Mouse (Mus musculus): Measurements from ENCODE around the gene Edn3. TPM values are rescaled to one million over a fixed set of nuclear protein-coding genes. Genes with fewer than 3 reads are reported as not detected.

Edn3 gene
- polyA plus RNA-seq, 1 experiment from 2014 or later = 13.9 TPM

- ATAC-seq (ENCODE audit: low read depth) (no peak), DNase-seq (ENCODE audit: low spot score) (no peak)
- WGBS = 42% methylated on average over 4 of the region's 4 CpGs
- Histone ChIP-seq H3K4me3 (ENCODE audit: low read depth, low read length) (no peak overlapping the region), H3K4me2 (ENCODE audit: low read depth, low read length) (no peak overlapping the region), H3K9me3 (ENCODE audit: control insufficient read depth, low read length) (no peaks in the 10 kb centered on the region), H3K9ac (ENCODE audit: low read depth, low read length) (no peak overlapping the region), H3K36me3 (ENCODE audit: control insufficient read depth, insufficient read depth, low read length) (no peaks in the 10 kb centered on the region), H3K4me1 (ENCODE audit: control insufficient read depth, insufficient read depth, low read length) (peaks cover 12% of the 10 kb centered on the region; the same call in 1 of the 2 replicates), H3K27ac (replicated peaks; ENCODE audit: low read depth, low read length) (no peak overlapping the region), H3K27me3 (replicated peaks; ENCODE audit: control insufficient read depth, insufficient read depth, low read length) (no peaks in the 10 kb centered on the region)
These were observed 21.6 kb downstream of the Edn3 start for GRCm38 (mm10) chr2:174782016-174782415.

DNA sequence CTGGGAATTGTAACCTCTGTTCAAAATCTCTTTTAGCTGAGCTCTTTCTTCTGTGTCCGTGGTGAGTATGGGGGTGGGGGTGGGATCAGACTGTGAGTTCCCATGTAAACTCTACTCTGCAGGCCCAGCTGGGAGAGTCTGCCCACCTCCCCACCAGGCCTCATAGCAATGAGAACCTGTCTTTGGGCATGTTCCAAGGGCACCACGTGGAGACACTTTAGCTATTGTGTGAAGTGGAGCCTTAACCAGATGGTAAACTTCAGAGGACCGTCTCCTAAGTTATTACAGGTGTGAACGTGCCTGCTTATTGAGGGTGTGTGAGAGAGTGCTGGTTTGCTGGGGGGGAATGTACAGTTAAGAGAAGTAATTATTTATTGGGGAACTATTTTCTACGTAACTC lies 22.5 kb downstream of the Edn3 start:
- WGBS = 24% methylated on average over 5 of the region's 5 CpGs
- peaks cover 12% of the 10 kb centered on the region; the same call in 1 of the 2 replicates for H3K4me1 ChIP-seq (ENCODE audit: control insufficient read depth, insufficient read depth, low read length)
- H3K4me3 ChIP-seq (ENCODE audit: low read depth, low read length) = no peak overlapping the region
- H3K4me2 ChIP-seq (ENCODE audit: low read depth, low read length) = no peak overlapping the region
- H3K27ac ChIP-seq (replicated peaks; ENCODE audit: low read depth, low read length) = no peak overlapping the region
- DNase-seq (ENCODE audit: low spot score) (peak; percentile 60), ATAC-seq (ENCODE audit: low read depth) (0 out of 2 replicates have a peak, but pooled peaks have one; percentile 52)
- no peaks in the 10 kb centered on the region for H3K27me3 ChIP-seq (replicated peaks; ENCODE audit: control insufficient read depth, insufficient read depth, low read length)
- no peaks in the 10 kb centered on the region for H3K36me3 ChIP-seq (ENCODE audit: control insufficient read depth, insufficient read depth, low read length)
- H3K9ac ChIP-seq (ENCODE audit: low read depth, low read length) = no peak overlapping the region
- no peaks in the 10 kb centered on the region for H3K9me3 ChIP-seq (ENCODE audit: control insufficient read depth, low read length)

DNA sequence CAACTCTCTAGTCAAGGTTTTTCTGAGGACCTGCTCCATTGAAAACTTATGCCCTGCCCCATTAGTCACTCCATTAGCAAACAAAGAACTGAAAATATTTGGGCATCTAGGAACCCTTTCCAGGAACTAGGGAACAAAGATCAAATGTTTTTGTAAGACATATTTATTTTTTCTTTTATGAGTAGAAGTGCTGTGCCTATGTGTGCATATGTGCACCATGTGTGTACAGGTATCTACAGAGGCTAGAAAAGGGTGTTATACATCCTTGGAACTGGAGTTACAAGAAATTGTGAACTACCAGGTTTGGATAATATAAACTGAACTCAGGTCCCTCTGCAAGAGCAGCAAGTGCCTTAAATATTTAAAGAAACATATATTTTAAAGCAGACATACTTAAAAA lies 28.4 kb downstream of the Edn3 start:
- H3K9me3 ChIP-seq (ENCODE audit: control insufficient read depth, low read length) = no peaks in the 10 kb centered on the region
- H3K27me3 ChIP-seq (replicated peaks; ENCODE audit: control insufficient read depth, insufficient read depth, low read length) = no peaks in the 10 kb centered on the region
- H3K4me2 ChIP-seq (ENCODE audit: low read depth, low read length) = no peak overlapping the region
- no peaks in the 10 kb centered on the region for H3K4me1 ChIP-seq (ENCODE audit: control insufficient read depth, insufficient read depth, low read length)
- DNase-seq (ENCODE audit: low spot score) (no peak), ATAC-seq (ENCODE audit: low read depth) (no peak)
- H3K4me3 ChIP-seq (ENCODE audit: low read depth, low read length) = no peak overlapping the region
- H3K27ac ChIP-seq (replicated peaks; ENCODE audit: low read depth, low read length) = no peak overlapping the region
- H3K9ac ChIP-seq (ENCODE audit: low read depth, low read length) = no peak overlapping the region
- H3K36me3 ChIP-seq (ENCODE audit: control insufficient read depth, insufficient read depth, low read length) = no peaks in the 10 kb centered on the region

GRCm38 (mm10) chr2:174792436-174793125 lies 32.2 kb downstream of the Edn3 start:
- Histone ChIP-seq H3K9ac (ENCODE audit: low read depth, low read length) (no peak overlapping the region), H3K27me3 (replicated peaks; ENCODE audit: control insufficient read depth, insufficient read depth, low read length) (no peaks in the 10 kb centered on the region), H3K9me3 (ENCODE audit: control insufficient read depth, low read length) (no peaks in the 10 kb centered on the region), H3K36me3 (ENCODE audit: control insufficient read depth, insufficient read depth, low read length) (no peaks in the 10 kb centered on the region), H3K4me2 (ENCODE audit: low read depth, low read length) (no peak overlapping the region), H3K27ac (replicated peaks; ENCODE audit: low read depth, low read length) (no peak overlapping the region), H3K4me3 (ENCODE audit: low read depth, low read length) (no peak overlapping the region), H3K4me1 (ENCODE audit: control insufficient read depth, insufficient read depth, low read length) (no peaks in the 10 kb centered on the region)
- no peak for ATAC-seq (ENCODE audit: low read depth)
- no peak for DNase-seq (ENCODE audit: low spot score)
- WGBS = 75% methylated on average over 8 of the region's 8 CpGs

- Histone ChIP-seq H3K36me3 (ENCODE audit: control insufficient read depth, insufficient read depth, low read length) (no peaks in the 10 kb centered on the region), H3K27ac (replicated peaks; ENCODE audit: low read depth, low read length) (no peak overlapping the region), H3K27me3 (replicated peaks; ENCODE audit: control insufficient read depth, insufficient read depth, low read length) (no peaks in the 10 kb centered on the region), H3K4me3 (ENCODE audit: low read depth, low read length) (no peak overlapping the region), H3K9me3 (ENCODE audit: control insufficient read depth, low read length) (no peaks in the 10 kb centered on the region), H3K4me1 (ENCODE audit: control insufficient read depth, insufficient read depth, low read length) (no peaks in the 10 kb centered on the region), H3K4me2 (ENCODE audit: low read depth, low read length) (no peak overlapping the region), H3K9ac (ENCODE audit: low read depth, low read length) (no peak overlapping the region)
- WGBS = 69% methylated on average over 1 of the region's 1 CpGs
- no peak for ATAC-seq (ENCODE audit: low read depth)
- no peak for DNase-seq (ENCODE audit: low spot score)
These were observed 32.8 kb downstream of the Edn3 start for GRCm38 (mm10) chr2:174793181-174793580.

DNA sequence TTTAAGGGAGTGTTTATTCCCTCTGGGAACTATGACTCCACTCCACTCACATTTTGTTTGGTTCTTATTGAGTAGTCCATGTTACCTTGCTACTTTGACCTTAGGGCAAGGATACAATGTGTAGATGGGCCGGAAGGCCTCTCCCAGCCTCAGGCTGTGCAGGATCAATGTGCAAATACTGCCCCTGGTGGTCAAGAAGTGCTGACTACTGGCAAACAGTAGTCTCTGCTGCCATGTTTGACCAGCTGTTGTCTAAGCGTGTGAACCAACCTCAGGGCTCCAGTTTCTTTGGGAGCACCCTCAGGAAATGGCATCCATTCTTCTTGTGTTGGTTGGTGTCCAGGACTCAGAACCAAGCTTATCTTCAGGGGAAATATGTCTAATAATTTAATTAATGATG lies 36.6 kb downstream of the Edn3 start:
- H3K27ac ChIP-seq (replicated peaks; ENCODE audit: low read depth, low read length) = no peak overlapping the region
- no peaks in the 10 kb centered on the region for H3K36me3 ChIP-seq (ENCODE audit: control insufficient read depth, insufficient read depth, low read length)
- WGBS = 75% methylated on average over 2 of the region's 2 CpGs
- H3K4me3 ChIP-seq (ENCODE audit: low read depth, low read length) = no peak overlapping the region
- H3K9me3 ChIP-seq (ENCODE audit: control insufficient read depth, low read length) = no peaks in the 10 kb centered on the region
- DNase-seq (ENCODE audit: low spot score) = peak; percentile 74
- no peaks in the 10 kb centered on the region for H3K4me1 ChIP-seq (ENCODE audit: control insufficient read depth, insufficient read depth, low read length)
- no peak overlapping the region for H3K4me2 ChIP-seq (ENCODE audit: low read depth, low read length)
- no peak overlapping the region for H3K9ac ChIP-seq (ENCODE audit: low read depth, low read length)
- peak; percentile 62; the same call in 1 of the 2 replicates for ATAC-seq (ENCODE audit: low read depth)
- H3K27me3 ChIP-seq (replicated peaks; ENCODE audit: control insufficient read depth, insufficient read depth, low read length) = no peaks in the 10 kb centered on the region

DNA sequence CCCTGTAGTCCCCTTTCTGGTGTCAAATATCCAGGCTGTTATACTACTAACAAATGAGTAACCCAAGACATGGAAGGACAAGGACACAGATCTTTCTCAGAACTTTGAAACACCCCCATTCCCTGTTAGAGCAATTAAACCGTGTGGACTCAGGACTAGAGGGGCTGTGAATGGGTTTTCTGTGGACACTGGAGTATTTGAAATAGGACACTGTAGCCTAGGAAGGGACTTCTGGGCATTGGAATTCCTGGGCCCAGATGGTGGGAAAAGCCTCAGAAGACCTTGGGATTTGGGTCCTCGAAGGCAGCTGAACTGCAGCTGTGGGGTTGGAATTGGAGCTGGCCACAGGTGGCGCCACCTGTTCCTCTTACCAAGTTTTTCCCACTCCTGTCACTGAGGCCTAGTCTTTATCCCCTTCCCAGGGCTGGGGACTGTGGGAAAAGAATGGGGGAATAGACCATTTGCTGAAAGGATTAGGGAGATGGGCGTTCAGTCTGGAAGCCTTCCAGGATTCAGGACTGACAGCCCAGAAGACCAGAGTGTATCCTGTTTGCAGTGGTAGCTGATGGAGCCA lies 37.2 kb downstream of the Edn3 start:
- ATAC-seq (ENCODE audit: low read depth) (peak; percentile 88), DNase-seq (ENCODE audit: low spot score) (peak; percentile 84)
- H3K9ac ChIP-seq (ENCODE audit: low read depth, low read length) = no peak overlapping the region
- no peak overlapping the region for H3K4me3 ChIP-seq (ENCODE audit: low read depth, low read length)
- 54% methylated on average over 4 of the region's 4 CpGs for WGBS
- no peak overlapping the region for H3K4me2 ChIP-seq (ENCODE audit: low read depth, low read length)
- no peaks in the 10 kb centered on the region for H3K9me3 ChIP-seq (ENCODE audit: control insufficient read depth, low read length)
- no peaks in the 10 kb centered on the region for H3K4me1 ChIP-seq (ENCODE audit: control insufficient read depth, insufficient read depth, low read length)
- H3K36me3 ChIP-seq (ENCODE audit: control insufficient read depth, insufficient read depth, low read length) = no peaks in the 10 kb centered on the region
- no peaks in the 10 kb centered on the region for H3K27me3 ChIP-seq (replicated peaks; ENCODE audit: control insufficient read depth, insufficient read depth, low read length)
- no peak overlapping the region for H3K27ac ChIP-seq (replicated peaks; ENCODE audit: low read depth, low read length)

GRCm38 (mm10) chr2:174802453-174802852 lies 42.0 kb downstream of the Edn3 start:
- WGBS = 86% methylated on average over 6 of the region's 6 CpGs
- H3K4me1 ChIP-seq (ENCODE audit: control insufficient read depth, insufficient read depth, low read length) = no peaks in the 10 kb centered on the region
- no peak overlapping the region for H3K4me2 ChIP-seq (ENCODE audit: low read depth, low read length)
- no peak overlapping the region for H3K27ac ChIP-seq (replicated peaks; ENCODE audit: low read depth, low read length)
- H3K9me3 ChIP-seq (ENCODE audit: control insufficient read depth, low read length) = peaks cover 4% of the 10 kb centered on the region; the same call in 1 of the 2 replicates
- ATAC-seq (ENCODE audit: low read depth) (no peak), DNase-seq (ENCODE audit: low spot score) (no peak)
- H3K4me3 ChIP-seq (ENCODE audit: low read depth, low read length) = no peak overlapping the region
- H3K9ac ChIP-seq (ENCODE audit: low read depth, low read length) = no peak overlapping the region
- H3K36me3 ChIP-seq (ENCODE audit: control insufficient read depth, insufficient read depth, low read length) = no peaks in the 10 kb centered on the region
- H3K27me3 ChIP-seq (replicated peaks; ENCODE audit: control insufficient read depth, insufficient read depth, low read length) = no peaks in the 10 kb centered on the region

DNA sequence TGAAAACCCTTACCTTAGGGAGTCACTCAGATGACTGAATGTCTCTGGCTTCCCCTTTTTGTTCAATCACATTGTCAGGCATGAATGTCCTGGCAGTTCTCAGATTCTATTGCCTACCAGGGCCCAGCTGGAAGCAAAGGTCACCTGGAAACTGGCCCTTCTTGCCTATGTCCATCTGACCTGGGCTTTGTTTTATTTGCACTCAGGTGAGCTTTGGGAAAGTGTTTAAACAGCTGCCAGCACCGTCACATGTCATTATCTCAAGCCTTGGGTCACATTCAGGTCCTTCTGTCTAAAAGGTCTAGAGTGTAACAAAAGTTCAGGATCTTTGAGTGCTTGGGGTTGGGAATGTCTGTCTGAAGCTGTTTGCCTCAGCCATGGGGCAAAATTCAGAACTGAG lies 43.2 kb downstream of the Edn3 start:
- Histone ChIP-seq H3K9ac (ENCODE audit: low read depth, low read length) (no peak overlapping the region), H3K36me3 (ENCODE audit: control insufficient read depth, insufficient read depth, low read length) (no peaks in the 10 kb centered on the region), H3K9me3 (ENCODE audit: control insufficient read depth, low read length) (peaks cover 4% of the 10 kb centered on the region; the same call in 1 of the 2 replicates), H3K4me3 (ENCODE audit: low read depth, low read length) (no peak overlapping the region), H3K4me1 (ENCODE audit: control insufficient read depth, insufficient read depth, low read length) (no peaks in the 10 kb centered on the region), H3K4me2 (ENCODE audit: low read depth, low read length) (no peak overlapping the region), H3K27me3 (replicated peaks; ENCODE audit: control insufficient read depth, insufficient read depth, low read length) (no peaks in the 10 kb centered on the region), H3K27ac (replicated peaks; ENCODE audit: low read depth, low read length) (no peak overlapping the region)
- ATAC-seq (ENCODE audit: low read depth) (no peak), DNase-seq (ENCODE audit: low spot score) (no peak)
- WGBS = 87% methylated on average over 1 of the region's 1 CpGs
